Mouse (Mus musculus) stomach, embryonic 15.5 days (tissue): ENCODE results near the gene Cadps2. TPM values are rescaled to one million over a fixed set of nuclear protein-coding genes. Genes with fewer than 3 reads are reported as not detected.
A peak's percentile ranks its signal among the peaks of the same experiment; 100 is the strongest.

Experiments used
- ATAC-seq: fragments of 200-750 bp; cut with Nextera tagmentation; 2 replicates; pipeline ENCODE4 v1.8.0; 2017; ENCODE audit warnings: low read depth, moderate number of reproducible peaks, moderate TSS enrichment; ENCODE audit not compliant: insufficient read depth, low FRiP score
- H3K27ac ChIP-seq: fragments of 300-500 bp; sonication (generic); 2 replicates; pipeline ENCODE4 v1.5.1; 2015; ENCODE audit warnings: mild to moderate bottlenecking, inconsistent platforms
- H3K27me3 ChIP-seq: fragments of 300-500 bp; sonication (generic); replicated peaks from 2 replicates; pipeline ENCODE4 v1.6.1; 2015; ENCODE audit warnings: inconsistent platforms
- H3K36me3 ChIP-seq: fragments of 300-500 bp; sonication (generic); 2 replicates; pipeline ENCODE4 v1.6.1; 2015; ENCODE audit warnings: inconsistent platforms
- H3K4me1 ChIP-seq: fragments of 300-500 bp; sonication (generic); 2 replicates; pipeline ENCODE4 v1.6.1; 2015; ENCODE audit warnings: inconsistent platforms
- H3K4me2 ChIP-seq: fragments of 300-500 bp; sonication (generic); 2 replicates; pipeline ENCODE4 v1.6.1; 2015; ENCODE audit warnings: mild to moderate bottlenecking, inconsistent platforms
- H3K4me3 ChIP-seq: fragments of 300-500 bp; sonication (generic); replicated peaks from 2 replicates; pipeline ENCODE4 v1.5.1; 2015; ENCODE audit warnings: inconsistent platforms
- H3K9ac ChIP-seq: fragments of 300-500 bp; sonication (generic); 2 replicates; pipeline ENCODE4 v1.6.1; 2015; ENCODE audit warnings: inconsistent platforms
- H3K9me3 ChIP-seq: fragments of 300-500 bp; sonication (generic); 2 replicates; pipeline ENCODE4 v1.6.1; 2016; ENCODE audit warnings: inconsistent platforms
- WGBS: fragments of 180-500 bp; shearing (Covaris S2); methylation state at CpG from one replicate; pipeline ENCODE4 v1.1.7; 2015; 5-methylcytosine and 5-hydroxymethylcytosine counted together
- polyA plus RNA-seq: library from polyadenylated mRNA; unstranded; fragments of >200 nt; fragmentation: Nextera tagmentation; extraction: Ambion mirVana; gene quantifications from 2 replicates; pipeline ENCODE4 v1.2.1, GENCODE M21; 2015

Gene Cadps2
- polyA plus RNA-seq, result 3.3 and 4.2 TPM in 2 replicates

- H3K27ac ChIP-seq, result no peak within 1 kb of the TSS
- under 1% methylated on average over 109 of the region's 114 CpGs for WGBS
- H3K4me2 ChIP-seq, result peak within 1 kb of the TSS; percentile 93
- H3K27me3 ChIP-seq, result no peaks in the 10 kb centered on the region
- peak within 1 kb of the TSS; percentile 35; the same call in 1 of the 2 replicates for H3K9ac ChIP-seq
- no peaks in the 10 kb centered on the region for H3K36me3 ChIP-seq
- 0 out of 2 replicates have a peak, but pooled peaks cover 5% of the 10 kb centered on the region for H3K4me1 ChIP-seq
- ATAC-seq, result peak; percentile 85
- peak within 1 kb of the TSS; percentile 75 for H3K4me3 ChIP-seq
- H3K9me3 ChIP-seq, result no peaks in the 10 kb centered on the region
Measured at GRCm38 (mm10) chr6:23839009-23839811, at the start of gene Cadps2. Cadps2 (minus strand) TSS chr6:23839421.

- Histone ChIP-seq H3K36me3 (no peaks in the 10 kb centered on the region), H3K27me3 (no peaks in the 10 kb centered on the region), H3K9ac (no peak overlapping the region), H3K9me3 (no peaks in the 10 kb centered on the region), H3K27ac (no peak overlapping the region), H3K4me1 (no peaks in the 10 kb centered on the region), H3K4me3 (no peak overlapping the region), H3K4me2 (no peak overlapping the region)
- 12% methylated on average over 6 of the region's 6 CpGs for WGBS
- ATAC-seq, result no peak
Measured at GRCm38 (mm10) chr6:23886418-23886817, 47.2 kb upstream of the Cadps2 start.

DNA sequence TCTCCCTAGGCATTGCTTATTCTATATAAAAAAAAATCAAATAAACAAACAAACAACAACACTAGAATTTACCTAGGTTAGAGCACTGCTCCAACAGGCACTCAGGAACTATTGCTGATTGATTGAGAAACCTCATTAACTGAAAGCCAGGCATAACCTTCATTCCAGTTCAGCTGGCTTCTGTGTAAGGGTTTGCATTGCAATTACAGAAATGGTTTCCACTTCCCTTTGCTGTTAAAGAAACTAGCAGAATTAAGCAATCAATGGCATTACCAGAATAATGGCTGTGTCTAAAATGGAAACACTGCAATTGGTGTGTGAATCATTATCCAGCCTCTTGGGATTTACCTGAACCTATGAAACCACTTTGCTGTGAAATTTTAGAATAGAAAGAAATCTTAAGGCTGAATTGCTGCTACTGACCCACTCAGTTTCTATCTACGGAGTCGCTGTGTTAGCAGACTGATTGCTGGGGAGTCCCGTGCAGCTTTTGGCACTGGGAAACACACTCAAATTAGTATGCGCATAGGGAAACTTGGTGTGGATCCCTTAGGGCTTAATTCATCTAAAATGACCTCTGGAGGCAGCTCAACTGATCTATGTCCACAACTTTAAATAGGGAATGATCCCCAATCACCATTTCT is 37.7 kb upstream of the Cadps2 start:
- Histone ChIP-seq H3K9ac (no peak overlapping the region), H3K9me3 (no peaks in the 10 kb centered on the region), H3K27ac (no peak overlapping the region), H3K4me1 (no peaks in the 10 kb centered on the region), H3K36me3 (no peaks in the 10 kb centered on the region), H3K4me2 (no peak overlapping the region), H3K4me3 (no peak overlapping the region), H3K27me3 (no peaks in the 10 kb centered on the region)
- no peak for ATAC-seq
- 89% methylated on average over 4 of the region's 4 CpGs for WGBS

GRCm38 (mm10) chr6:23876363-23876762 is 37.1 kb upstream of the Cadps2 start:
- no peak overlapping the region for H3K27ac ChIP-seq
- H3K4me2 ChIP-seq, result no peak overlapping the region
- H3K4me3 ChIP-seq, result no peak overlapping the region
- no peak for ATAC-seq
- no peaks in the 10 kb centered on the region for H3K9me3 ChIP-seq
- WGBS, result 73% methylated on average over 4 of the region's 4 CpGs
- no peaks in the 10 kb centered on the region for H3K36me3 ChIP-seq
- no peaks in the 10 kb centered on the region for H3K4me1 ChIP-seq
- no peaks in the 10 kb centered on the region for H3K27me3 ChIP-seq
- H3K9ac ChIP-seq, result no peak overlapping the region

DNA sequence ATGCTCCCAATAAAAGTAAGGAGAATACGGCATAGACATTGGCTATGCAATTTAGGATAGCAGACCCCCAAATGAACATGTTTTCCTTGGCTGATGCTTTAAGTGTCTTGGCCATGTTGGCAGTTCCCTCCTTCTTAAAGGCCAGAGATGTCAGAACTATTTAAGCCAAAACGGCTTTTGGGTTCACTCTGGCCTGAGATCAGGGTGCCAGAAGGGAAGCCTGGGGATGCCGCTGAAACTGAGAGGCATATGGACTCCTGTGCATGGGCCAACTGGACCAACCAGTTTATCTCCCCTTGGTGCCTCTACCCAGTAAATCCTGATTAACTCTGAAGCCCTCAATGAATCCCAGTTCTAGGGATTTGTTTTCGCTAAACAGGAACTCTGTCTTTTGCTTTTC is 34.6 kb upstream of the Cadps2 start:
- Histone ChIP-seq H3K27me3 (no peaks in the 10 kb centered on the region), H3K4me2 (no peak overlapping the region), H3K36me3 (no peaks in the 10 kb centered on the region), H3K9ac (no peak overlapping the region), H3K9me3 (no peaks in the 10 kb centered on the region), H3K4me3 (no peak overlapping the region), H3K27ac (no peak overlapping the region), H3K4me1 (no peaks in the 10 kb centered on the region)
- 88% methylated on average over 4 of the region's 4 CpGs for WGBS
- no peak for ATAC-seq

GRCm38 (mm10) chr6:23873231-23873630 is 34.0 kb upstream of the Cadps2 start:
- H3K9me3 ChIP-seq, result no peaks in the 10 kb centered on the region
- 73% methylated on average over 3 of the region's 3 CpGs for WGBS

GRCm38 (mm10) chr6:23869971-23870370 is 30.8 kb upstream of the Cadps2 start:
- no peak overlapping the region for H3K27ac ChIP-seq
- H3K4me2 ChIP-seq, result no peak overlapping the region
- H3K4me1 ChIP-seq, result no peaks in the 10 kb centered on the region
- no peak overlapping the region for H3K4me3 ChIP-seq
- H3K27me3 ChIP-seq, result no peaks in the 10 kb centered on the region
- no peaks in the 10 kb centered on the region for H3K36me3 ChIP-seq
- H3K9ac ChIP-seq, result no peak overlapping the region
- ATAC-seq, result no peak
- H3K9me3 ChIP-seq, result no peaks in the 10 kb centered on the region

More at GRCm38 (mm10) chr6:23873231-23873630, 34.0 kb upstream of the Cadps2 start:
- H3K9ac ChIP-seq, result no peak overlapping the region
- no peak overlapping the region for H3K4me2 ChIP-seq
- no peaks in the 10 kb centered on the region for H3K27me3 ChIP-seq
- ATAC-seq, result no peak
- no peaks in the 10 kb centered on the region for H3K36me3 ChIP-seq
- H3K4me1 ChIP-seq, result no peaks in the 10 kb centered on the region
- no peak overlapping the region for H3K4me3 ChIP-seq
- no peak overlapping the region for H3K27ac ChIP-seq

DNA sequence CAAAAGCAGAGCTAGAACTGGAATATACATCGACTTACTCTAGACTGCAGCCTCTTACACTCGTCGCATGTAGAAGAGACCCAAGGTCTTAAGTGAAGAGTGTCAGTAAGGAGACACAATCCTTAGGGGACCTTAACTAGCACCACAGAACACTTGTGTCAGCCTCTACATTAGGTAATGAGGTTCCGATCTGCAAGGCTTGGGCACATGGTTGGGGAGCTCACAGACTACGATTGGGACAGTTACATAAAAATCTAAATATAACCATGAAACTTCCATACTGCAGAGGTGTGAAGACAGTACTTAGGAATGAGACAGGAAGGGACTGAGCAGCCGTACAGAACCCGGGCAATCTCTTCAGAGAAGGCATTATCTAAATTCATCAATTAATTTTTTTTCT is 27.1 kb upstream of the Cadps2 start:
- Histone ChIP-seq H3K4me1 (no peaks in the 10 kb centered on the region), H3K9me3 (no peaks in the 10 kb centered on the region), H3K36me3 (no peaks in the 10 kb centered on the region), H3K4me3 (no peak overlapping the region), H3K9ac (no peak overlapping the region), H3K27me3 (no peaks in the 10 kb centered on the region), H3K27ac (no peak overlapping the region), H3K4me2 (no peak overlapping the region)
- no peak for ATAC-seq
- WGBS, result 88% methylated on average over 7 of the region's 7 CpGs

GRCm38 (mm10) chr6:23853464-23853863 is 14.2 kb upstream of the Cadps2 start:
- Histone ChIP-seq H3K36me3 (no peaks in the 10 kb centered on the region), H3K4me2 (no peak overlapping the region), H3K4me3 (no peak overlapping the region), H3K27ac (no peak overlapping the region), H3K27me3 (no peaks in the 10 kb centered on the region), H3K4me1 (no peaks in the 10 kb centered on the region), H3K9ac (no peak overlapping the region), H3K9me3 (no peaks in the 10 kb centered on the region)
- 93% methylated on average over 11 of the region's 11 CpGs for WGBS
- ATAC-seq, result no peak

DNA sequence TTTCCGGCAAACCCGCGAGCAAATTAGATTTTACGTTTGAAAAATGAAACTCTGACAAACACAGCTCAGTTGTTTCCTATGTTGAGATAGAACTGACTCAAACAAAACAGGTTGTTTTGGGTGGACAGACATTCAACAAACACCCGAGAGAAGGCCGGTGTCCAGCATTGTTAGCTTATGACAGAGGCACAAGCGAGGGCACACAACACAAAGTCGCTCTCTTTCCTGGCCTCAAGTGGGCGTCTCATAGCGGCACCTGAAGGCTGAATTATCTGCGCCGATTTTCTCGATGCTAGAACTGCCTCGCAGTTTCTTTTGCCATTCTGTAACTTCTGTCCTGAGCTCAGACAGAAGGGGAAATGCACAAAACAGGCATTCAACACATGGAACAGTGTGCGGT is 780 bp upstream of the Cadps2 start:
- 2% methylated on average over 15 of the region's 15 CpGs for WGBS
- H3K9me3 ChIP-seq, result no peaks in the 10 kb centered on the region
- H3K4me2 ChIP-seq, result peak overlapping the region; percentile 93
- H3K4me3 ChIP-seq, result peak overlapping the region; percentile 75
- H3K27ac ChIP-seq, result no peak overlapping the region
- no peak overlapping the region for H3K9ac ChIP-seq
- no peak for ATAC-seq
- no peaks in the 10 kb centered on the region for H3K36me3 ChIP-seq
- no peaks in the 10 kb centered on the region for H3K27me3 ChIP-seq
- H3K4me1 ChIP-seq, result 0 out of 2 replicates have a peak, but pooled peaks cover 5% of the 10 kb centered on the region

DNA sequence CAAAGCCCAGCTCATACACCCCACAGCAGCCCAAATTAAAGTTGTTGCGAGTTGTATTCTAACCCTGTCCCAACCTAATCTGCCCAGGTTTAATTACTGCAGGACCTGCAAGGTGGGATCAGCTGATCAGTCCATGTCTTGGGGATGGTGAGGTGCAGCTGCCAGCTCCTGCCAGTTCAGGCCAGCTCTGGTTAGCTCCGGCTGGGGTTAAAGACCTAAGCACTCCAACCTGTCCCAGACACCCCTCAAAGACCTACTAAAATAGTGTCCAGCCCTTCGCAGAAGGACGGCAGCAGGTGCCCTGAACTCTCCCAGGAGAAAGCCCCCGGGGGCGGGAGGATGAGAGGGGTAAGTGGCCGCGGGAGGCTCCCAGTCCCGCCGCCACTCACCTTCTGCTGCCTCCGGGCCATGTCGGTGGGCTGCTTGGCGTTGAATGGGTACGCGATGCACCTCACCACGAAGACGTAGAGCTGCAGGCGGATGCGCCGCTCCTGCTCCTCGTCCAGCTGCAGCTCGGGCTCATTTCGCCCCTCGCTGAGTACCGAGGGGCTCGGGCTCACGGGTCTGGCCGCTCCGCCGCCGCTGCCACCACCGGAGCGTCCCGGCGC is 716 bp downstream of the Cadps2 start:
- no peak overlapping the region for H3K27ac ChIP-seq
- no peaks in the 10 kb centered on the region for H3K27me3 ChIP-seq
- peak; percentile 34; the same call in 1 of the 2 replicates for ATAC-seq
- H3K4me2 ChIP-seq, result peak overlapping the region; percentile 93
- 0 out of 2 replicates have a peak, but pooled peaks cover 5% of the 10 kb centered on the region for H3K4me1 ChIP-seq
- 2% methylated on average over 35 of the region's 35 CpGs for WGBS
- peak overlapping the region; percentile 75 for H3K4me3 ChIP-seq
- H3K36me3 ChIP-seq, result no peaks in the 10 kb centered on the region
- no peaks in the 10 kb centered on the region for H3K9me3 ChIP-seq
- H3K9ac ChIP-seq, result peak overlapping the region; percentile 35; the same call in 1 of the 2 replicates

DNA sequence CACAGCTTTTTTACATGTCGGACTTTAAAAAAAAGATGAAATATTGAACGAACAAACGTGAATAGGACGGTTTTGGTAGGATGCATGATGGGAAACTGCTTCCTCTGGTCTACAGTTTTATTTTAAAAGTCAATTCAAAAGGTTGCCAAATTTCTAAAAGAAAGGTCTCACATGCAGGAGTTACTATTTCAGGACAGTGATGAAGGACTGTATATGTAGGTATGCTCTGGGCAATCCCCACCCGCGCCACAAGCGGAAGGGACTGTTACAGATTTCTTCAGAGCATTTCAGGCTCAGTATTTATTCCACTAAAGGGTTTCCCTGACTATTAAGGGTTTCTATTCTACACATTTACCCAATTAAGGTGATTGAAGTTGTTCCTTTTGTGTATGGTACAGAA is 1.6 kb downstream of the Cadps2 start:
- no peaks in the 10 kb centered on the region for H3K9me3 ChIP-seq
- H3K4me1 ChIP-seq, result 0 out of 2 replicates have a peak, but pooled peaks cover 5% of the 10 kb centered on the region
- H3K4me3 ChIP-seq, result no peak overlapping the region
- no peak for ATAC-seq
- no peaks in the 10 kb centered on the region for H3K27me3 ChIP-seq
- peak overlapping the region; percentile 93; the same call in 1 of the 2 replicates for H3K4me2 ChIP-seq
- H3K36me3 ChIP-seq, result no peaks in the 10 kb centered on the region
- H3K9ac ChIP-seq, result no peak overlapping the region
- 92% methylated on average over 7 of the region's 7 CpGs for WGBS
- no peak overlapping the region for H3K27ac ChIP-seq
